Mouse (Mus musculus) hindbrain, postnatal 0 days (tissue): ENCODE data around the gene Gm49721. TPM values are rescaled to one million over a fixed set of nuclear protein-coding genes. Genes with fewer than 3 reads are reported as not detected.
"Not testable (repeated sequence)": the region's sequence is repeated elsewhere in the genome, so short reads cannot be mapped to it uniquely, and the experiment has no call there.

Experiments used
- ATAC-seq: fragments of 200-750 bp; cut with Nextera tagmentation; 2 replicates; pipeline ENCODE4 v1.8.0; 2017; ENCODE audit warnings: mild to moderate bottlenecking, moderate TSS enrichment, moderate library complexity
- DNase-seq: peaks from one replicate; pipeline ENCODE4 v3.0.0-alpha.2; 2015; ENCODE audit warnings: low spot score
- H3K27ac ChIP-seq: fragments of 300-500 bp; sonication (generic); 2 replicates; pipeline ENCODE4 v1.5.1; 2014; ENCODE audit warnings: mild to moderate bottlenecking
- H3K27me3 ChIP-seq: fragments of 300-500 bp; sonication (generic); 2 replicates; pipeline ENCODE4 v1.6.1; 2014; ENCODE audit warnings: low read length, mixed read lengths; ENCODE audit not compliant: insufficient read depth
- H3K36me3 ChIP-seq: fragments of 300-500 bp; sonication (generic); 2 replicates; pipeline ENCODE4 v1.6.1; 2014; ENCODE audit warnings: low read length, mixed read lengths; ENCODE audit not compliant: insufficient read depth
- H3K4me1 ChIP-seq: fragments of 300-500 bp; sonication (generic); 2 replicates; pipeline ENCODE4 v1.6.1; 2014; ENCODE audit warnings: antibody characterized with exemption, low read length, mixed read lengths; ENCODE audit not compliant: insufficient read depth
- H3K4me2 ChIP-seq: fragments of 300-500 bp; sonication (generic); 2 replicates; pipeline ENCODE4 v1.6.1; 2014; ENCODE audit warnings: low read depth, mild to moderate bottlenecking, low read length, moderate library complexity, mixed read lengths
- H3K4me3 ChIP-seq: fragments of 300-500 bp; sonication (generic); 2 replicates; pipeline ENCODE4 v1.5.1; 2014; ENCODE audit warnings: low read length
- H3K9ac ChIP-seq: fragments of 300-500 bp; sonication (generic); replicated peaks from 2 replicates; pipeline ENCODE4 v1.6.1; 2014; ENCODE audit warnings: mild to moderate bottlenecking, low read length, moderate library complexity, mixed read lengths
- H3K9me3 ChIP-seq: fragments of 300-500 bp; sonication (generic); 2 replicates; pipeline ENCODE4 v1.6.1; 2016; ENCODE audit warnings: low read length, mixed read lengths
- CTCF ChIP-seq: IDR thresholded peaks from 2 replicates; pipeline ENCODE4 v1.5.1; 2016; ENCODE audit warnings: antibody characterized with exemption, control low read depth, low read depth
- WGBS: fragments of 180-500 bp; shearing (Covaris S2); extraction: QIAGEN DNeasy Blood & Tissue Kit; methylation state at CpG from one replicate; pipeline ENCODE4 v1.1.7; 2014; 5-methylcytosine and 5-hydroxymethylcytosine counted together
- polyA plus RNA-seq: library from polyadenylated mRNA; unstranded; fragments of >200 nt; fragmentation: Nextera tagmentation; extraction: Ambion mirVana; gene quantifications from 2 replicates; pipeline ENCODE4 v1.2.1, GENCODE M21; 2015
- total RNA-seq: library from RNA; depleted of rRNA; stranded (reverse); fragments of >200 nt; gene quantifications from 2 replicates; pipeline ENCODE4 v1.2.3, GENCODE M21; 2014

The Gm49721 gene
- total and polyA plus RNA-seq, 2 experiments from 2014 or later: 0.54 to 7.2 TPM

GRCm38 (mm10) chr17:6960776-6961175 is 17.9 kb upstream of the Gm49721 start, which contains the start of gene Tagap1:
Gene Tagap1, minus strand, starts transcription at chr17:6961156.
- peak; percentile 4 for DNase-seq
- WGBS: under 1% methylated on average over 34 of the region's 51 CpGs
- ATAC-seq, H3K36me3 ChIP-seq, H3K9me3 ChIP-seq, H3K9ac ChIP-seq, H3K27me3 ChIP-seq, H3K4me1 ChIP-seq: not testable (repeated sequence)
- Histone ChIP-seq H3K27ac (peak within 1 kb of the TSS; percentile 65; the same call in 1 of the 2 replicates), H3K4me2 (peak within 1 kb of the TSS; percentile 38; the same call in 1 of the 2 replicates), H3K4me3 (peak within 1 kb of the TSS; percentile 40)

GRCm38 (mm10) chr17:6961181-6962000 is 17.3 kb upstream of the Gm49721 start:
- not testable (repeated sequence) for H3K9ac ChIP-seq, H3K9me3 ChIP-seq, H3K36me3 ChIP-seq, H3K4me1 ChIP-seq, H3K27ac ChIP-seq, H3K27me3 ChIP-seq
- peak; percentile 98 for ATAC-seq
- WGBS: under 1% methylated on average over 14 of the region's 48 CpGs
- Histone ChIP-seq H3K4me3 (peak overlapping the region; percentile 40), H3K4me2 (peak overlapping the region; percentile 31; the same call in 1 of the 2 replicates)
- peak; percentile 1 for DNase-seq

- WGBS: 79% methylated on average over 3 of the region's 6 CpGs
- H3K4me1 ChIP-seq, H3K36me3 ChIP-seq, H3K4me3 ChIP-seq, ATAC-seq, H3K9me3 ChIP-seq, DNase-seq, H3K4me2 ChIP-seq, H3K9ac ChIP-seq, H3K27ac ChIP-seq, H3K27me3 ChIP-seq: not testable (repeated sequence)
Measured at GRCm38 (mm10) chr17:6962339-6962738, 16.4 kb upstream of the Gm49721 start.

- not testable (repeated sequence) for H3K27ac ChIP-seq, H3K4me1 ChIP-seq, ATAC-seq, H3K27me3 ChIP-seq, H3K4me2 ChIP-seq, H3K9ac ChIP-seq, H3K36me3 ChIP-seq, H3K9me3 ChIP-seq, H3K4me3 ChIP-seq
- WGBS: 62% methylated on average over 4 of the region's 4 CpGs
- peak; percentile 3 for DNase-seq
Measured at GRCm38 (mm10) chr17:6962936-6963335, 15.8 kb upstream of the Gm49721 start.

- peak; percentile 61 for TF ChIP-seq CTCF
- not testable (repeated sequence) for H3K36me3 ChIP-seq, H3K27me3 ChIP-seq, H3K4me1 ChIP-seq, H3K4me3 ChIP-seq, ATAC-seq, H3K9me3 ChIP-seq, H3K27ac ChIP-seq, H3K9ac ChIP-seq, H3K4me2 ChIP-seq
- WGBS: 13% methylated on average over 4 of the region's 6 CpGs
- DNase-seq: peak; percentile 36
Measured at GRCm38 (mm10) chr17:6965364-6965763, 13.3 kb upstream of the Gm49721 start.

- not testable (repeated sequence) for H3K4me1 ChIP-seq, H3K36me3 ChIP-seq, DNase-seq, H3K4me3 ChIP-seq, H3K27ac ChIP-seq, H3K9ac ChIP-seq, H3K27me3 ChIP-seq, ATAC-seq, H3K4me2 ChIP-seq, H3K9me3 ChIP-seq
- WGBS: 20% methylated on average over 1 of the region's 1 CpGs
Measured at GRCm38 (mm10) chr17:6967673-6968072, 11.0 kb upstream of the Gm49721 start.

- H3K4me2 ChIP-seq, H3K4me1 ChIP-seq, H3K27me3 ChIP-seq, H3K9me3 ChIP-seq, DNase-seq, H3K36me3 ChIP-seq, ATAC-seq, H3K27ac ChIP-seq, H3K9ac ChIP-seq, H3K4me3 ChIP-seq: not testable (repeated sequence)
- WGBS: no CpG with 5 or more reads among the region's 8 CpGs
Measured at GRCm38 (mm10) chr17:6970334-6970733, 8.4 kb upstream of the Gm49721 start, which contains the start of gene Rnaset2b. Gene Rnaset2b, plus strand, starts transcription at chr17:6970634.

- not testable (repeated sequence) for H3K36me3 ChIP-seq, H3K27me3 ChIP-seq, H3K9me3 ChIP-seq, H3K4me2 ChIP-seq, H3K9ac ChIP-seq, ATAC-seq, H3K4me3 ChIP-seq, DNase-seq, H3K27ac ChIP-seq, H3K4me1 ChIP-seq
- WGBS: 74% methylated on average over 8 of the region's 8 CpGs
Measured at GRCm38 (mm10) chr17:6971238-6971637, 7.5 kb upstream of the Gm49721 start.

GRCm38 (mm10) chr17:6972836-6973396 is 5.8 kb upstream of the Gm49721 start:
- WGBS: 47% methylated on average over 4 of the region's 4 CpGs
- not testable (repeated sequence) for H3K9me3 ChIP-seq, H3K36me3 ChIP-seq, H3K27me3 ChIP-seq, H3K4me1 ChIP-seq, H3K4me2 ChIP-seq, H3K27ac ChIP-seq, ATAC-seq, H3K4me3 ChIP-seq, H3K9ac ChIP-seq, DNase-seq

- H3K4me2 ChIP-seq, H3K4me1 ChIP-seq, H3K9ac ChIP-seq, H3K4me3 ChIP-seq, H3K36me3 ChIP-seq, H3K9me3 ChIP-seq, H3K27ac ChIP-seq, ATAC-seq, DNase-seq, H3K27me3 ChIP-seq: not testable (repeated sequence)
- 76% methylated on average over 3 of the region's 3 CpGs for WGBS
Measured at GRCm38 (mm10) chr17:6974985-6975384, 3.7 kb upstream of the Gm49721 start.
